Mouse (Mus musculus): Measurements from ENCODE around the gene Cdrt4. TPM values are rescaled to one million over a fixed set of nuclear protein-coding genes. Genes with fewer than 3 reads are reported as not detected.

The Cdrt4 gene
- polyA plus RNA-seq, 1 experiment: 0.12 TPM

- TF ChIP-seq POLR2A (IDR thresholded peaks at IDR 0.05; ENCODE audit: borderline replicate concordance, extremely low read depth, insufficient read depth, insufficient read length, poor library complexity, severe bottlenecking) (no peak), CTCF (IDR thresholded peaks at IDR 0.05; ENCODE audit: borderline replicate concordance, extremely low read depth, insufficient read depth, insufficient read length) (no peak)
- DNase-seq (ENCODE audit: low read depth): no peak
These were observed 73.1 kb downstream of the Cdrt4 start for GRCm38 (mm10) chr11:63024136-63024535.

DNA sequence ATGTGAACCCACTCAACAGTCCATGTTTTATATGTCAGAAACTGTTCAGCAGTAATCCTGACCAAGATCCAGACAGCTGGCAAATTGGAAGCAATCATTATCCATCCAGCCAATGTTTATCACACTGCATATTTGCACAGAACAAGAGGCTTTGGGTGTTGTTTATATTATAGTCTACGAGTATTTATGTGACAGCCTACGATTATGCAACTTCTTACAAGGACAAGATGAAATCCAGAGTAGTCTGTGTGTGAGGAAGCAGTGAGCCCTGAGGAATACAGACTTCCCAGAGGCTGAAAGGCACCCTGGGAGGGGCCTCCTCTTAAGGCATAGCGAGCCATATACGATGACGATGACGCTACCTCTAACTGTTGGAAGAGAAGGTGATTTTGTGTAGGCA lies 74.5 kb downstream of the Cdrt4 start:
- DNase-seq (ENCODE audit: low read depth): peak; percentile 74
- TF ChIP-seq CTCF (IDR thresholded peaks at IDR 0.05; ENCODE audit: borderline replicate concordance, extremely low read depth, insufficient read depth, insufficient read length): no peak
- TF ChIP-seq POLR2A (IDR thresholded peaks at IDR 0.05; ENCODE audit: borderline replicate concordance, extremely low read depth, insufficient read depth, insufficient read length, poor library complexity, severe bottlenecking): no peak

- TF ChIP-seq POLR2A (IDR thresholded peaks at IDR 0.05; ENCODE audit: borderline replicate concordance, extremely low read depth, insufficient read depth, insufficient read length, poor library complexity, severe bottlenecking): no peak
- no peak for TF ChIP-seq CTCF (IDR thresholded peaks at IDR 0.05; ENCODE audit: borderline replicate concordance, extremely low read depth, insufficient read depth, insufficient read length)
- DNase-seq (ENCODE audit: low read depth): no peak
These were observed 75.7 kb downstream of the Cdrt4 start for GRCm38 (mm10) chr11:63026651-63027141.

GRCm38 (mm10) chr11:63028131-63028530 lies 77.1 kb downstream of the Cdrt4 start:
- TF ChIP-seq CTCF (IDR thresholded peaks at IDR 0.05; ENCODE audit: borderline replicate concordance, extremely low read depth, insufficient read depth, insufficient read length): no peak
- no peak for TF ChIP-seq POLR2A (IDR thresholded peaks at IDR 0.05; ENCODE audit: borderline replicate concordance, extremely low read depth, insufficient read depth, insufficient read length, poor library complexity, severe bottlenecking)
- no peak for DNase-seq (ENCODE audit: low read depth)

- DNase-seq (ENCODE audit: low read depth): no peak
- TF ChIP-seq CTCF (IDR thresholded peaks at IDR 0.05; ENCODE audit: borderline replicate concordance, extremely low read depth, insufficient read depth, insufficient read length) (no peak), POLR2A (IDR thresholded peaks at IDR 0.05; ENCODE audit: borderline replicate concordance, extremely low read depth, insufficient read depth, insufficient read length, poor library complexity, severe bottlenecking) (no peak)
These were observed 78.2 kb downstream of the Cdrt4 start for GRCm38 (mm10) chr11:63029148-63029714.

- DNase-seq (ENCODE audit: low read depth): no peak
These were observed 78.7 kb downstream of the Cdrt4 start for GRCm38 (mm10) chr11:63029721-63030120.

GRCm38 (mm10) chr11:63035420-63036211 lies 84.6 kb downstream of the Cdrt4 start:
- no peak for DNase-seq (ENCODE audit: low read depth)
- TF ChIP-seq POLR2A (IDR thresholded peaks at IDR 0.05; ENCODE audit: borderline replicate concordance, extremely low read depth, insufficient read depth, insufficient read length, poor library complexity, severe bottlenecking) (no peak), CTCF (IDR thresholded peaks at IDR 0.05; ENCODE audit: borderline replicate concordance, extremely low read depth, insufficient read depth, insufficient read length) (no peak)

More at GRCm38 (mm10) chr11:63029721-63030120, 78.7 kb downstream of the Cdrt4 start:
- TF ChIP-seq CTCF (IDR thresholded peaks at IDR 0.05; ENCODE audit: borderline replicate concordance, extremely low read depth, insufficient read depth, insufficient read length) (no peak), POLR2A (IDR thresholded peaks at IDR 0.05; ENCODE audit: borderline replicate concordance, extremely low read depth, insufficient read depth, insufficient read length, poor library complexity, severe bottlenecking) (no peak)

DNA sequence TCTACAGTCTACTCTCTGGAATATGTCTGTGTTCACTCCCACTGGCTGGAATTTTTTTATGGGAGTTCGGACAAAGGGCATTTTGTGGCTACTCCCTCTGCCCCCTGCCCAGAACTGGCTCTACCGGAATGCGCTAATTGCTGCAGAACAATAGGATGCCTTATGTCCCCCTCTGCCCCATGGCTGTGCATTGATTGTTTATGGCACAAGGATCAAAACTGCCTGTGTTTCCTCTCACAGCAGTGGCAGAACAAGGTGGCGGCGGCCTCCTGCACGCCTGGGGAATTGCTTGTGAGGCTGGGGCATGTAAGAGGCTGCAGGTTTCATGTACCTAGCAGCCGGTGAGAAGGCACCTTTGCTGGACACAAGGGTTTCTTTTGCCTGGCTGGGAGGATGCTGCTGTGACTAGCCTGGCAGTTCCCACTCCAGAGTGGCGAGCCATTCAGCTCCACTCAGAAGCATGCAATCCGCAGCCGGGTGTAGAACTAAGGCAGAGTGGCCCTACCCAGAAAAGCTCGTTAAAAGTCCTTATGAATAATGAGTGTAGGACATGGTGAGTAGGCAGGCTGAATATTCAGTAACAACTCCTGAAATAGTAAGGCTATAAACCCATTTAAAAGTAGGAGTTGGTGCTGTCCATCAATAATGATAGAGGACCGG lies 89.1 kb downstream of the Cdrt4 start:
- DNase-seq (ENCODE audit: low read depth): peak; percentile 24
- TF ChIP-seq POLR2A (IDR thresholded peaks at IDR 0.05; ENCODE audit: borderline replicate concordance, extremely low read depth, insufficient read depth, insufficient read length, poor library complexity, severe bottlenecking): no peak
- TF ChIP-seq CTCF (IDR thresholded peaks at IDR 0.05; ENCODE audit: borderline replicate concordance, extremely low read depth, insufficient read depth, insufficient read length): no peak

Other genes starting within 250 kb of the Cdrt4 start
- gene Zfp287, start 219.3 kb upstream of the Cdrt4 start, polyA plus RNA-seq (2012; rRNA removed): 14.4 and 16.2 TPM in 2 replicates
- not detected in 2 replicates for gene Gm10428, start 198.1 kb upstream of the Cdrt4 start, polyA plus RNA-seq (2012; rRNA removed)
- 19.8 and 21.0 TPM in 2 replicates for gene Zfp286, start 161.7 kb upstream of the Cdrt4 start, polyA plus RNA-seq (2012; rRNA removed)
- gene Trim16, start 131.0 kb upstream of the Cdrt4 start, polyA plus RNA-seq (2012; rRNA removed): 4.1 and 5.7 TPM in 2 replicates
- 0.20 and 0.45 TPM in 2 replicates for gene Fbxw10, start 104.1 kb upstream of the Cdrt4 start, polyA plus RNA-seq (2012; rRNA removed)
- gene Tvp23b, start 71.7 kb upstream of the Cdrt4 start, polyA plus RNA-seq (2012; rRNA removed): 25.7 and 29.3 TPM in 2 replicates
- not detected in 2 replicates for gene Tekt3, start 110.5 kb downstream of the Cdrt4 start, polyA plus RNA-seq (2012; rRNA removed)
- gene Pmp22, start 177.8 kb downstream of the Cdrt4 start, polyA plus RNA-seq (2012; rRNA removed): 7.3 and 21.8 TPM in 2 replicates

Measured in brain, embryonic 14.5 days (tissue).